Mouse (Mus musculus) CH12F3 (cell line): ENCODE data around the gene Kcnk13.

Experiments
- in situ Hi-C: fragments of 300-500 bp; cut with MboI; formaldehyde crosslinking; loops from 2 replicates; pipeline ENCODE4 v1.14.3; 2020; ENCODE audit warnings: low sequenced_read_pairs

Gene Kcnk13

GRCm38 (mm10) chr12:99964301-99965202, at the start of gene Kcnk13:
TSS of gene Kcnk13 (plus strand) at chr12:99964499.
- in situ Hi-C loops: loop anchor here (5.0 kb wide), 1 partner anchor 138 kb away; no protein-coding TSS in a partner anchor

- in situ Hi-C loops: no loop called here
These were observed 46.4 kb upstream of the Kcnk13 start for GRCm38 (mm10) chr12:99917800-99918427.

DNA sequence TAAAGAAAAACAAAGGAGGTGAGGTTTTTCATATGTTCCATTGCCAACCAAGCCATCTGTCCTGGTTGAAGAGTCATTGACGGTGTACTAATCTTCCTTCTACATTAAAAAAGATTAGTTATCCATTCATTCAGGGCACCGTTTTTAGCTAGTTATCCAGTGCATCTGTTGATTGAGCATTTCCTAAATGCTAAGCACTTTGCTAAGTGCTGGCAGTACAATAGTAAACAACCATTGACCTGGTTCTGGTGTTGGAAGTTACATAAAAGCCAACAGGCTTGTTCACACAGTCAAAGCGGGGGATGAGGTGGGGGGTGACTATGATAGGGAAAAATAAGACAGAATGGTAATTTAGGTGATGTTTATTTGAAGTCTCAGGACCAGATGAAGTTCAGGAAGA, 44.7 kb upstream of the Kcnk13 start:
- in situ Hi-C loops: no loop called here

DNA sequence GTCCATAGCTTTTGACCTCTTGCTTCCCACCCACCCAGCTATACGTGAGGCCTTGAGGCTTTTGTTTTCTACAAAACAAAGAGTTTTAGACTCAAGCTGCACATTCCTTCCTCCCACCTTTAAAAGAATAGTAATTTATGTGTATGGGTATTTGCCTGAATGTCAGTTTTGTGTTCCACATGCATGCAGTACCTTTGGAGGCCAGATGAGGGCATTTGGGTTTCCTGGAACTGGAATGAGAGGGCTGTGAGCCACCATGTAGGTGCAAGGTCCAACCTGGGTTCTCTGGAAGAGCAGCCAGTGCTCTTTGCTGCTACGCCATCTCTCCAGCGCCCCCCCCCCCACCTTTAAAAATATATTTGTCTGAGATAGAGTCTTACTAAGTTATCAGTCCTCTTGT, 43.3 kb upstream of the Kcnk13 start:
- in situ Hi-C loops: no loop called here

- in situ Hi-C loops: no loop called here
These were observed 41.1 kb upstream of the Kcnk13 start for GRCm38 (mm10) chr12:99923131-99923606.

GRCm38 (mm10) chr12:99923703-99924102, 40.6 kb upstream of the Kcnk13 start:
- in situ Hi-C loops: no loop called here

- in situ Hi-C loops: no loop called here
These were observed 36.0 kb upstream of the Kcnk13 start for GRCm38 (mm10) chr12:99928311-99928710.

GRCm38 (mm10) chr12:99929160-99929559, 35.1 kb upstream of the Kcnk13 start:
- in situ Hi-C loops: no loop called here

GRCm38 (mm10) chr12:99932245-99932644, 32.1 kb upstream of the Kcnk13 start:
- in situ Hi-C loops: no loop called here

GRCm38 (mm10) chr12:99933630-99934029, 30.7 kb upstream of the Kcnk13 start:
- in situ Hi-C loops: no loop called here

GRCm38 (mm10) chr12:99935403-99935802, 28.9 kb upstream of the Kcnk13 start:
- in situ Hi-C loops: no loop called here

DNA sequence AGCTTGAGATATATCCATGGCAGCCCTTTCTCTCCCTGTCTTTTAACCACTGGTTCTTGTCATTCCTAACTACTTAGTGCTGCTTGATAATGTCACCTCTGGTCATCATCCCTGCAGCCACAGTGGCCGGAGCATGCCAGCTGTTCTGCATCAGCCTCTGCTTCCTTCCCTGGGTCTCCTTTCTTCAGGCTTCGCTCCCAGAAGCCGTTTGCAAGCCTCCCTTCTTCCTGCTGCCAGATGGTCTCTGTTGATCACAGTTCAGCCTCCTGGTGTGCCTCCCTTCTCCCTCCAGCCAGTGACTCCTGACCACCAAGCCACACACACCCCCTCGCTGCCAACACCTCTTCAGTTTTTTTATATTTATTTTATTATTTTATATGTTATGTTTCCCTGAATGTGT, 25.8 kb upstream of the Kcnk13 start:
- in situ Hi-C loops: no loop called here

DNA sequence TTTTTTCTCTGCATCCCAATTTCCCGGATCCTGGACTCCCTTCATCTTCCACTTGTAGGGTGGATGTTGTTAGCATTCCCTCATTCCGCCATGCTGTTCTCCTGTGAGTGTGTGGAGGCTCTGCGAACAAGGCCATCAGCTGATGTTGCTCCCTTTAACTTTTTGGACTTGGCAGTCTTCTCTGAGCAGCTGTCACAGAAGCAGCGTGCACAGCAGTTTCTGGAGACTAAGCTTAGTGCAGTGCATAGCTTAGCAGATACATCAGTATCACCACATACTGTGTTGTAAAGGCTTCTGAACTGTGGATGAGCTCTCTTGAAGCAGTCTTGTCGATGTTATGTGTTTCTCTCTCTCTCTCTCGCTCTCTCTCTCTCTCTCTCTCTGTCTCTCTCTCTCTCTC, 25.1 kb upstream of the Kcnk13 start:
- in situ Hi-C loops: no loop called here

GRCm38 (mm10) chr12:99940704-99941103, 23.6 kb upstream of the Kcnk13 start:
- in situ Hi-C loops: no loop called here

GRCm38 (mm10) chr12:99942441-99942840, 21.9 kb upstream of the Kcnk13 start:
- in situ Hi-C loops: no loop called here

DNA sequence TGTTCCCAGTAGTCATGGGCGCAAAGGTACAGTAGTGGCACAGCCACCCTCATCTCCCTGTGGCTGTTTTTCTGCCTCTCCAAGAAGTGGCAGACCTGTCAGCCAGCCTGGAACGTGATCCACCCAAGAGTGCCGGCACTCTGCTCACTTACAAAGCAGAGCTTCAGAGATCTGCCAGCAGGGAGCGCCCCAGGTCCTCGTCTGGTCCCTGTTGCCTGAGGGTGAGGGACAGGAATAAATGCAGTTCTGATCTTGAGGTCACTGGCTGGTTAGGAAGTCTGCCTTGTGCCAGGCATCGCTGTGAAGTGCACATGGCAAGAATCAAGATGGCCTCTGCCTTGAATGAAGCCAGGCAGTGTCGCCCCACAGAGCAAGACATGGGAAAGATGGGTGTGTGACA, 11.4 kb upstream of the Kcnk13 start:
- in situ Hi-C loops: no loop called here

- in situ Hi-C loops: no loop called here
These were observed 7.9 kb upstream of the Kcnk13 start for GRCm38 (mm10) chr12:99956411-99956810.

DNA sequence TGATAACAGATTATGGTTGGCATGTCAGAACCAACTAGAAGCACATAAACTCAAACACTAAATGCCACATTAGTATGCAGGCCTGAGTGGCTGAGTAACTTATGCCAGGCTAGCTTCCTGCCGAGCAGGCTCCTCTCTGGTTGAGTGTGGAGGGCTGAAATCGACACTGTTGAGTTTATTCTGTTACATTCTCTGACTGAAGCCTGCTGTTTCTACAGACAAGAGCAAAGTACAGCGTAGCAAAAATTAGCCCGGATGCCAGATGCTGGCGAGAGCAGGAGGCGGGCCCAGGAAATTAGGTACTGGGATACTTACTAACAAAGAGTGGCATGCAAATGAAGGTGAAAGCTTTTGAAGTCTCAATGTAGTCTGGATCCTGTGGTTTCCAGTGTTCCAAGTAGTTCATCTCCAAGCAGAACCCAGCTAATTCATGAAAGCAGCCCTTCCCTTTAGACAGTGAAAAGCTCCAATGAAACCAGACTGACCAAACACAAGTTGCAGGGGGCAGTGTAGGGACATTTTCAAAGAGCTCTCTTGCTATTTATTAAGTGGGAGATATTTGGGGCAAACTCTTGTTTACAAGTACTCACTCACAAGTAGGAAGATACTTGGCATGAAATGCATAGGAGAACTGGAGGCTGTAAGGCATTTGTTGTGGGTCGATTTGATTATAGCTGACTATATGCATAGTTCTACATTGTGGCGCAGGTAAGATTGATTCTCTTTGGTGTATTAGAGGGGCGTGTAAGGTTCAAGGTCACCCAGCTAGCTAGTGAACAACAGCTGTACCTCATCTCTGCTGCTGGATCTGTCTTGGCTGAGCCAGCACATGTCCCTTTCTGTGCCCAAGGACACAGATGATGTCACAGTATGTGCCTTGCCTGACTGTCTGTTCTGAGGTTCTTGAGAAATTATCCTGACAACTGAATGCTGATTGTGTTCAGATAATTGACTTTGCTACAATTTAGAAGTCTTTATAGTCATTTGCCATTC, 5.9 kb upstream of the Kcnk13 start:
- in situ Hi-C loops: no loop called here

GRCm38 (mm10) chr12:99959291-99959690, 5.0 kb upstream of the Kcnk13 start:
- in situ Hi-C loops: no loop called here

DNA sequence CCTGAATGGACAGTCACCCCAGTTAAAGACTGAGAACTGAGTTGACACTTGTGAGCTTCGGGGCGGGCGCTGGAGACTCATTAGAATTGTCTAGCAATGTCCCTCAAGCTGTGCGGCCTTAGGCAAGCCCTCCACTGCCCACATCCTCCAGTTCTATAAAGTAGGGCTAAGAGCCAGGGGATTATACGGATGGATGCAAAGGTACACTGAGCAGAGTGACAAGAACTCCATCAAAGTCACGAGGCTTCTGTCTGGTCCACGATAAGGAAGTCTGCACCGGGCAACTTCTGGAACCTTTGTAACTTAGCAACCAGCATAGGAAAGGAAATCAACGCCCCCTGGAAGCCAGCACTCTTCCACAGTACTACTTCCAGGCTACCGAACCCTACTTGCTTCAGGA, 4.4 kb upstream of the Kcnk13 start:
- in situ Hi-C loops: no loop called here

- in situ Hi-C loops: no loop called here
These were observed 3.6 kb upstream of the Kcnk13 start for GRCm38 (mm10) chr12:99960675-99961074.
